9 mouse cellular contexts compared by ENCODE assay signal in the genomic region with DNA sequence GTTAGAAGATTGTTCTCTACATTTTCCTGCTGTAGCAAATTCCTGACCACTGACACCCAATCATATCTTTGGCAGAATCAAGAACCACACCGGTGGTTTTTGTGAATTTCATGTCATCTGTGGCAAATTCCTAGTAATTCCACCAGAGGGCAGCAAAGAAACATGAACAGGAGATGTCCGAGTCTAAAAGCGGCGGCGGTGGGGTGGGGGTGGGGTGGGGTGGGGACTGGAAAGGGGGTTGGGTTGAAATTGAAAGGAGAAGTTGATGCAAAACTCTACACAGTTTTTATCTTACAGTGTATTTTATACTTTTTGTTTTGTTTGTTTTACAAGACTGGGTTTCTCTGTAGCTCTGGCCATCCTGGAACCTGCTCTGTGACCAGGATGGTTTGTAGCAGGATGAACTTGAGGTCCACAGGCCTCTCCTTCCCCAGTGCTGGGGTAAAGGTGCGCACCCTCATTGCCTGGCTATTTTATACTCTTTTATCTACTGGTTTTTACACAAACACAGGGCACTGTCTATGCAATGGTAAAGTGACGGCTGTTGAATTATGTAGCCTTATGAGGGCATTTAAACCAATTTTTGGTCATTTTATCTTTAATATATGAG. TPM values are rescaled to one million over a fixed set of nuclear protein-coding genes. Genes with fewer than 3 reads are reported as not detected.
DNase-seq lines count a peak whose midpoint lies in the region; ATAC-seq lines count a peak whose summit lies in the region.
"Had no signal": no experiment of that assay in that cellular context is flagged by ENCODE, and none has a peak within 500 bp of the region (broad histone marks: within the 10 kb centered on the region; RNA-seq: fewer than 3 reads in every experiment).

No protein-coding gene starts in this region.

- 23% methylated on average over 7 of the region's 7 CpGs for WGBS in lung, embryonic 16.5 days

- no peaks in the 10 kb centered on the region for H3K9me3 ChIP-seq in lung, embryonic 16.5 days (ENCODE audit: control insufficient read depth, low read length)
- H3K9me3 ChIP-seq: hindbrain, embryonic 15.5 days had no signal

- H3K27ac ChIP-seq in lung, embryonic 16.5 days (ENCODE audit: low read length) = no peak overlapping the region
- H3K27ac ChIP-seq: hindbrain, embryonic 15.5 days had no signal

- H3K4me1 ChIP-seq in lung, embryonic 16.5 days (replicated peaks; ENCODE audit: control insufficient read depth, insufficient read depth, low read length) = no peaks in the 10 kb centered on the region
- H3K4me1 ChIP-seq: hindbrain, embryonic 15.5 days had no signal

- ATAC-seq in lung, embryonic 16.5 days (ENCODE audit: low read depth) = no peak

- no peaks in the 10 kb centered on the region for H3K36me3 ChIP-seq in lung, embryonic 16.5 days (ENCODE audit: control insufficient read depth, insufficient read depth, low read length)
- H3K36me3 ChIP-seq: hindbrain, embryonic 15.5 days had no signal

- no peaks in the 10 kb centered on the region for H3K27me3 ChIP-seq in lung, embryonic 16.5 days (ENCODE audit: control insufficient read depth, insufficient read depth, low read depth, low read length)
- H3K27me3 ChIP-seq: hindbrain, embryonic 15.5 days had no signal

- peak; percentile 67 for DNase-seq in adrenal gland, postnatal 10 days
- DNase-seq in adrenal gland, postnatal 25 days = no peak
- DNase-seq in right cerebral cortex, adult 2 months (ENCODE audit: low spot score in 2 of 2) = peak; percentile 52 to 68
- no peak for DNase-seq in right cerebral cortex, postnatal 14 days
- peak; percentile 73 for DNase-seq in embryo, embryonic 10 days (ENCODE audit: low spot score)
- DNase-seq in induced T-regulatory cell, adult 2 months (ENCODE audit: low read depth) = peak; percentile 86
- DNase-seq in spleen, postnatal 36 days (ENCODE audit: low spot score in 2 of 2) = peak; percentile 50 to 70

- H3K9ac ChIP-seq in lung, embryonic 16.5 days (ENCODE audit: low read length) = no peak overlapping the region
- H3K9ac ChIP-seq: hindbrain, embryonic 15.5 days had no signal

- H3K4me3 ChIP-seq in lung, embryonic 16.5 days (ENCODE audit: low read length) = no peak overlapping the region
- H3K4me3 ChIP-seq: hindbrain, embryonic 15.5 days had no signal

- 0 out of 2 replicates have a peak overlapping the region, but pooled peaks have one; percentile 6 for H3K4me2 ChIP-seq in lung, embryonic 16.5 days (ENCODE audit: low read depth, low read length)
- H3K4me2 ChIP-seq: hindbrain, embryonic 15.5 days had no signal

RNA-seq across cellular contexts. Expression of a gene that starts 25.0 kb away (rescaled TPM):
- total RNA-seq in adrenal gland, postnatal 10 days (2021) = 10 to 100 TPM; 25.9 to 26.3 TPM
- total RNA-seq in adrenal gland, postnatal 25 days (2021) = 19.7 and 20.4 TPM in 2 replicates
- polyA plus RNA-seq in lung, embryonic 16.5 days (2015; fragmentation: Nextera tagmentation; extraction: Ambion mirVana) = 54.7 TPM in 2 replicates

RNA-seq across cellular contexts. Expression of a gene that starts 58.9 kb away (rescaled TPM):
- total RNA-seq in adrenal gland, postnatal 10 days (2021) = 100 to 1,000 TPM; 101 to 102 TPM
- 104 and 122 TPM in 2 replicates for total RNA-seq in adrenal gland, postnatal 25 days (2021)
- polyA plus RNA-seq in lung, embryonic 16.5 days (2015; fragmentation: Nextera tagmentation; extraction: Ambion mirVana) = 42.5 and 47.0 TPM in 2 replicates

Comparison
In these comparisons a context has a peak if more than half of its experiments do, and no peak if none do; other contexts are left out.
1. DNase-seq: peak in adrenal gland, postnatal 10 days (single experiment), right cerebral cortex, adult 2 months (2 of 2), embryo, embryonic 10 days (single experiment), induced T-regulatory cell, adult 2 months (single experiment) and spleen, postnatal 36 days (2 of 2); none in adrenal gland, postnatal 25 days (single experiment) and right cerebral cortex, postnatal 14 days (single experiment).